Mouse (Mus musculus) thymus, postnatal 10 days (tissue): Measurements from ENCODE around the gene Rp9.

Source experiments
- DNase-seq, 2 experiments: peaks; one replicate each; pipeline ENCODE4 v3.0.0; 2021; ENCODE audit warnings: low spot score in 2 of 2

Rp9 gene

GRCm38 (mm10) chr9:22469643-22470042 lies at the start of gene Rp9:
Gene Rp9, minus strand, starts transcription at chr9:22469743.
- no peak for DNase-seq

GRCm38 (mm10) chr9:22518394-22519041 lies 49.0 kb upstream of the Rp9 start:
- peak in 1 of 2 experiments; percentile 43 for DNase-seq

GRCm38 (mm10) chr9:22515076-22515475 lies 45.5 kb upstream of the Rp9 start:
- no peak for DNase-seq

GRCm38 (mm10) chr9:22505574-22505973 lies 36.0 kb upstream of the Rp9 start:
- DNase-seq, result no peak

- no peak for DNase-seq
These were observed 34.0 kb upstream of the Rp9 start for GRCm38 (mm10) chr9:22503581-22503980.

GRCm38 (mm10) chr9:22502972-22503371 lies 33.4 kb upstream of the Rp9 start:
- no peak for DNase-seq

GRCm38 (mm10) chr9:22497021-22497767 lies 27.7 kb upstream of the Rp9 start:
- no peak for DNase-seq

GRCm38 (mm10) chr9:22495133-22495532 lies 25.6 kb upstream of the Rp9 start:
- no peak for DNase-seq

GRCm38 (mm10) chr9:22494203-22494807 lies 24.8 kb upstream of the Rp9 start:
- DNase-seq, result no peak

GRCm38 (mm10) chr9:22488963-22489362 lies 19.4 kb upstream of the Rp9 start:
- no peak for DNase-seq

- no peak for DNase-seq
These were observed 16.7 kb upstream of the Rp9 start for GRCm38 (mm10) chr9:22486211-22486610.

- DNase-seq, result no peak
These were observed 15.2 kb upstream of the Rp9 start for GRCm38 (mm10) chr9:22484562-22485308.

- DNase-seq, result no peak
These were observed 14.5 kb upstream of the Rp9 start for GRCm38 (mm10) chr9:22483866-22484561.

- no peak for DNase-seq
These were observed 9.4 kb upstream of the Rp9 start for GRCm38 (mm10) chr9:22478946-22479345.

- peak in 1 of 2 experiments; percentile 12 for DNase-seq
These were observed 6.7 kb upstream of the Rp9 start for GRCm38 (mm10) chr9:22476265-22476664.

GRCm38 (mm10) chr9:22475424-22475868 lies 5.9 kb upstream of the Rp9 start, which contains the start of gene Bbs9:
Gene Bbs9, plus strand, starts transcription at chr9:22475715.
- DNase-seq, result peak; percentile 93 to 97

- peak in 1 of 2 experiments; percentile 9 for DNase-seq
These were observed 664 bp downstream of the Rp9 start for GRCm38 (mm10) chr9:22468899-22469259.

- DNase-seq, result peak in 1 of 2 experiments; percentile 75
These were observed 1.2 kb downstream of the Rp9 start for GRCm38 (mm10) chr9:22468170-22468898.

GRCm38 (mm10) chr9:22467371-22468169 lies 2.0 kb downstream of the Rp9 start:
- DNase-seq, result peak; percentile 41 to 54

GRCm38 (mm10) chr9:22466212-22466611 lies 3.3 kb downstream of the Rp9 start:
- no peak for DNase-seq
